Mouse (Mus musculus): Measurements from ENCODE around the gene Tex44. TPM values are rescaled to one million over a fixed set of nuclear protein-coding genes. Genes with fewer than 3 reads are reported as not detected.

Tex44 gene
- polyA plus RNA-seq, 2 experiments from 2014 or later = not detected

DNA sequence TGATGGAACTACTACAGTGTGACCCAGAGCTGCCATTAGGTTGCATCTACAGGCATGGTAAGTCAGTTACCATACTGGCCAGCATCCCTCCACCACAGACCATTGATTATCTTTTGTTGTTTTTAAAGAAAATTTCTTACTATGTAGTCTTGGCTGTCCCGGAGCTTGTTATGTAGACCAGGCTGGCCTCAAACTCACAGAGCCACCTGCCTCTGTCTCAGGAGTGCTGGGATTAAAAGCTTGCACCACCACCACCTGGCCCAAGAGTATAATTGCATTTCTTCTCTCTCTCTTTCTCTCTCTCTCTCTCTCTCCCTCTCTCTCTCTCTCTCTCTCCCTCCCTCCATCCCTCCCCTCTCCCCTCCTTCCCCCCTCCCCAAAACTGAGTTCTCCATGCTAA, 1.8 kb upstream of the Tex44 start:
- no peak for ATAC-seq

DNA sequence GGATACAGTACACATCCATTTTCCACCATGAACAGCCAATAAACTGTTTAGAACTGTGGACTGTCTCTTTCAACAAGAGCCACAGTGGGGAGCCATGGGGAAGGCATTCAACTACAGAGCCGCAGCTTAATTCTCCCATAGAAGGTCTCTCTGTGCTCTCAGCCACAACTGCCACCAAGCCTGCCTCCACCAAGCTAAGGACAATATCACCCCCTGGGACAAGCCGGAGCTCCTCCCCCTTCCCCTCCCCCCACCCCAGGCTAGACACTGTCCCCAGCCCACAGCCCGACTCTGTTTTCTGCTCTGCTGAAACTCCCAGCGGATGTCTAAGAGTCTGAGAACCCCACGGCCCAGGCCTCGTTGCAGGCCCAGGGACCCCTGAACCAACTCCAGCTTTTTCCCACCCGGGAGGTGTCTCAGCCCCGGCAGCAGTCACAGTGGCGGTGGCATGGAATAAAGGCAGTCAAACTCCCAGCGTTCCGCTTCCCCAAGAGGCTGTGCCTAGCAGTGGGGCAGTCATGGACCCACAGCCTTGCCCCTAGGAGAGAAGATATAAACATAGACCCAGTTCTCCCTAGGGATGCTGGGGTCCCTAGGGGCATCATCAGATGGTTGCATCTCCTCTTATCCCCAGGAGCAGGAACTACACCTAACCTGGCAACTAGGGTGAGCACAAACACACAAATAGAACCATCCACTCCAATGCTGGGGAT, 1.1 kb upstream of the Tex44 start:
- ATAC-seq = no peak

DNA sequence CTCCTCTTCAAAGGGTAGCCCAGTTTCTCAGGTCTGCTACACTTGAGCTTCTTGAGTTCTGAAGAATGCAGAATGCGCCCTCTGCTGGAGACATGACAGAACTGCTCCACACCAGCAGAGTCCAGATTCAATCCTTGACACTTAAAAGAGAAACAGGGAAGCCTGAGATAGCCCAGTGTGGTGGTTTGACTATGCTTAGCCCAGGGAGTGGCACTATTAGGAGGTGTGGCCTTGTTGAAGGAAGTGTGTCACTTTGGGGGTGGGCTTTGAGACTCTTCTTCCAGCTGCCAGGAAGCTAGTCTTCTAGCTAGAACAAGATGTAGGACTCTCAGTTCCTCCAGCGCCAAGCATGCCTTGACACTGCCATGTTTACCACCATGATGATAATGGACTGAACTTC, 3.9 kb downstream of the Tex44 start:
- ATAC-seq = peak; percentile 57

DNA sequence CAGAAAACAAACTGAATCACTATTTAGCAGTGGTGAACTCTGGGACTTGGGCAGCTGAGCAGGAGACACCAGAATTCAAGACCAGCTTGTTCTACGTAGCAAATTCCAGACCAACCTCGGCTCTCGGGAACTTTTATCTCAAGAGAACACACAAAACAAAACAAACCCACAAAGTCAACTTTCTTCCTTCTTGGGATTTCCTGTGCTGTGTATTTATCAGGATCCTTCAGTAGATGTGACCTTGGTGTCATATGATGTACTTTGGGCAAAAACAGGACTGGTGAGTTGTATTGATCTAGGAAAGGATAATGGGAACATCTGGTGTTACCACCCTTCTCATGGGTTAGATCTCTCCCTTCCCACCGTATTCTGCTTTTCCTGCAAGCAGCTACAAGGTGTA, 6.6 kb downstream of the Tex44 start:
- no peak for ATAC-seq

DNA sequence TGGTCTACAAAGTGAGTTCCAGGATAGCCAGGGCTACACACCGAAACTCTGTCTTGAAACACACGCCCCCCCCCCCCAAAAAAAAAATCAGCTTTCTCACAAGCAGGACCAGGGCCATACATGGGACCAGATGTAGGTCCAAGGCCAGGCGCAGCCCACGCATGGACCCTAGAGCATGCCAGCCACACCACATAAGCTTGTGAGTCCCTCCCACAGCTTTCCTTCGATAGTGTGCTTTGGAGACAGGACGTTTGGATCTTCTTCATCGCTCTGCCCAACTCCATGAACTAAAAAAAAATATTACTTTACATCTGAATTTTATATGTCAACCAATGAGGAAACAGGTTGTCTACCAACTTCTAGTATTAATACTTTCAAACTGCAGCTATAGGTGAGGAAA, 7.2 kb downstream of the Tex44 start:
- ATAC-seq = no peak

DNA sequence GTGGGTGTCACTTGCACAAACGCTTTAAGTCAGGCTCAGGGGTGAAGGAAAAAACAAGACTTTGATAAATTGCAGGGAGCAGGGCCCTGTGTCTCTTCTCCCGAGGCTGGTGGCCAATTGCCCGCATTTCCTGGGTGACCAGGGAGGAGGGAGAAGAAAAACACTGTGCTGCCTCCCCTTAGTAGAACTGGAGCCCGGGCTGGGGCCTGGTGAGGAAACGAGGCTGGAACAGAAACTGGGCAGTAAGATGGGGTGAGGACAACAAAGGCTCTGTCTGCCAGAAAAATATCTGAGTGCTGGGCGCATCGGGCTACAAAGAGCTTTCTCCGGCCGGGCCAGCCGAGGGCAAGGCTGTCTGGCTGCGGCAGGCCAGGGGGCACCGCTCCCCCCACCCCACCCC, 7.9 kb downstream of the Tex44 start:
- ATAC-seq = peak; percentile 23

DNA sequence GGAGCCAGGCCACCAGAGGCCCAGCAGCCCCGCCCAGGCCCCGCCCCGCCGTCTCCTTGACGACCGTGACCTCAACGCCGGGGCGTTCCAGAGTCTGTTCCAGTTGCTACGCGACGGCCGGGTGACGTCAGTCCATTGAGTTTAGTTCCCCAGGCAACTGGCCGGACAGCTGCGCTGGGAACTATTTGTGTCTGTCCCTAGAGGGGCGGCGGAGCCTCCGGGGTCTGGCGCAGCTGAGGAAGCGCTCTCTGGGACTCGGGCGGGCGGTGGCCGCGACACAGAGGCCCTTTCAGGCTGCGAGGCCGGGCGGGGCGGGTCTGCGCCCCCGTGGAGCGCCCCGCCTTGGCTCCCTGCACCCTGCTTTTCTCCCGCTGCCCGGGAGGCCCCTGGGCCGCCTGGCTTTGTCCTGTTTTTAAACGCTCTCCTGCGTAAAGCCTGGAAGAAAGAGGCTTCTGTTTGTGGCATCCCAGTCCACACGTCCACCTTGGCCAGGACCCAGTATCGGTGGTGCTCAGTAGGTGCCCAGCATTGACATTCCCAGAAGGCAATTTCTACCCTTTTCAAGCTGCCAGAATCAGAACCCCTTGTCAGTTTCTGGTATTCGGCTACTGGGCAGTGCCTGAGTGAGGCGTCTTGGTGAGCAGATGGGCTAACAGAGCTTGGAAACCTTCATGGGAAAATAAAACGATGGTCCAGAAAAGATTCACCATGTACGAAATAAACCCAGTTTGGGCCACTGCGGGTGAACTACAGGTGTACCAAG, 8.5 kb downstream of the Tex44 start:
- peak; percentile 96 for ATAC-seq

DNA sequence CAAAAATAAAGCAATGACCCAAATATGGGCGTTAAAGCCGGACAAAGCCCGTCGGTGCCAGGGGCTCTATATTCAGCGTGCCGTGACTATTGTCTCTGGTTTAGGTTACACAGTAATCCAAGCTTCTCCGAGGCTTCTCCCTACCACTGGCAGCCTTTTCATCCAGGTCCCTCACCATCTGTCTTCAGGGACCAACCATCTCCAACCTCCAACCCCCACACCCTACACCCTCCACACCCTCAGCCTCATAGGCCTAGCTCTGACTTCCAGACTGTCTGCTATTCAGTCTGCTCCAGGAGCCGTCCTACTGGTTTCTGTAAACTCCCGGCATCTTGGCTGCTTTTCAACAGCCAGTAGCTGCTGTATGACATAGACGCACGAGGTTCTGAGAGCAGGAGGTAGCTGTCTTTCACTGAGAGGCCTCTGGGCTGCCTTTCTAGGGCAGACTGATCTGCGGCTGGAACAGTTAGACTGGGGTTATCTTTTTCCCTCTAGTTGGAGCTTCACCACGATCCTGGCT, 9.2 kb downstream of the Tex44 start:
- no peak for ATAC-seq

DNA sequence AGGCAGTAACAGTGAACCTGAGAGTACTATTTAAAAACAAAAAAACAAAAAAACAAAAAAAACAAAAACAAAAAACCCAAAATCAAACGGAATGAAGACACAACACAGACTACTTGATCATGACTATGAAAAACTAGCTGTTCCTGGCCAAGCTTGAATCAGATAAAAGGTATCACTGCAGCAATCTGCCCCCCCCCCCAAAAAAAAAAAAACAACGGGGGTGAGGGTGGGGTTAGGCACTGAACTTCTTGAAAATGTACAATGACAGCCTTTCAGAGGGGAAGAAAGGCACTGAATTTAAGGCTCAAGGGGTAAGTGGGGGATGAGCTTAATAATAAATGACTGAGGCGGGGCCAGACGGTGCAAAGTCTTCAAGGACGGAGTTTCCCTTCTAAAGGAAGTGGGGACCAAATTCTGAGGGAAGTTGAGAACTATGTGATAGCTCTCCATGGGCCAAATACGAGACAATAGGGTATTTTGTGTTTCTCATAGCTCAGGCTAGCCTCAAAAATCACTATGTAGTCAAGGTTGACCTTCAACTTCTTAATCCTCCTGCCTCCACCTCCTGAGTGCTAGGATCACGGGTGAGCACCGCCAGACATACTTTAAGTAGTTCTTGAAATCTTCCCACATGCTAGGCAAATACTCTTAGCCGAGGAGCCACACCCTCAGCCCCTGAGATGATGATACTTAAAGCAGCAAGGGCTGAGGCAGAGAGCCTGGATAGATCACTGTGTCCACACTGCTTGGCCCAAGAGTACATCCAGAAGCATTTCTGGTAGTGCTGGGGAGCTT, 11.3 kb downstream of the Tex44 start:
- no peak for ATAC-seq

DNA sequence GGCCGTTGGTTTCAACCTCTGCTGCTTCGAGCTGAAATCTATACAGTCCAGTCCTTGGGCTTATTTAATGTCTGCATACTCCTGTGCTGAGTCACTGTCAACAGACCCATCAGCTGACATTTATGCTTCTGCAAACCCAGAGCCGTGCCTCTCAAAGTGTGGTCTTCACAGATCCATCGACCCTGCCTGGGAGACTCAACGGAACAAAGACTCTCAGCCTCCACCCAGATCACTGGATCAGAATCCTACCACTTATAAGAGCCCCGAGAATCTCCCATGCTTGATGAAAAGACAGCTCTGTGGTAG, 11.8 kb downstream of the Tex44 start:
- ATAC-seq = no peak

DNA sequence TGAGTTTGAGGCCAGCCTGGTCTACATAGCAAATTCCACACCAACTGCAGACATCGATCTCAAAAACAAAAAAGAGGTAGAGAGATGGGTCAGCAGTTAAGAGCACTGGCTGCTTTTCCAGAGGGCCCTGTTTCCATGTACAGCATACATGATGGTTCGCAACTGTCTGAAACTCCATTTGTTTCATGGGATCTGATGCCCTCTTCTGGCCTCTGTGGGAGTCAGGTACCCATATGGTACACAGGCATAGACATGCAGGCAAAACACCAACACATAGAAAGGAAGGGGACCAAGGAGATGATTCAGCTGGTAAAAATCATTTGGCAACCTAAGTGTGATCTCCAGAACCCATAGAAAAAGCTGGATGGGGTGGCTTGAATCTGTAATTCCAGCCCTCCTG, 12.4 kb downstream of the Tex44 start:
- ATAC-seq = no peak

DNA sequence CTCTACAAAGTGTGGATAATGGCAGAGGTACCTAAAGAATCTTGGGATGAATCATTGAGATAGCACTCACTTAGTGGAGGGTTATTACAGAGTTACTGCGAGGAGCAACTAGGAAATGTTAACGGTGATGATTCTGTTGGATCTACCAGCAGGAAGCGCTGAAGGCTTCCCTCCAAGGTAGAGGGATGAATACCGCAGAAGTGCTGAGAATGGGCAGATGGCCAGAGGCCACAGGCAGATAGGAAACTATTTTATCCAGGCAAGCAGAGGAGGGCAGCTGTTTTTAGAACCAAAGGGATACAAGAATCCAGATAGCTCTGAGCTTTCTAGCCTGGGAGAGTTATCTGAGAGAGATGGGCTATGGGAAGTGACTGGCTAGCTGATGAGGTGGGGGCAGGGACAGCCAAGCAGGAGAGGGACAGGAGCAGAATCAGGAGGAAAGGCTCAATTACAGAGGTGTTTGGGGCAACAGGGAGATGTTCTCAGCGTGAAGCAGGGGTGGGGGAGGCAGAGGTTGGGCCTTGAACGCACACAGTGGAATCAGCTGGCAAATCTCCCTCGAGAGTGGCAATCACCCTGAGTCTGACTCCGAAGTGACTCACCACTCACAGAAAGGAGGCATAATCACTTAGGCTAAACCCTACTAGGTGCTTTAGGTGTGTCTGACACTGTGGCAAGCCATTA, 13.5 kb downstream of the Tex44 start:
- ATAC-seq = no peak

DNA sequence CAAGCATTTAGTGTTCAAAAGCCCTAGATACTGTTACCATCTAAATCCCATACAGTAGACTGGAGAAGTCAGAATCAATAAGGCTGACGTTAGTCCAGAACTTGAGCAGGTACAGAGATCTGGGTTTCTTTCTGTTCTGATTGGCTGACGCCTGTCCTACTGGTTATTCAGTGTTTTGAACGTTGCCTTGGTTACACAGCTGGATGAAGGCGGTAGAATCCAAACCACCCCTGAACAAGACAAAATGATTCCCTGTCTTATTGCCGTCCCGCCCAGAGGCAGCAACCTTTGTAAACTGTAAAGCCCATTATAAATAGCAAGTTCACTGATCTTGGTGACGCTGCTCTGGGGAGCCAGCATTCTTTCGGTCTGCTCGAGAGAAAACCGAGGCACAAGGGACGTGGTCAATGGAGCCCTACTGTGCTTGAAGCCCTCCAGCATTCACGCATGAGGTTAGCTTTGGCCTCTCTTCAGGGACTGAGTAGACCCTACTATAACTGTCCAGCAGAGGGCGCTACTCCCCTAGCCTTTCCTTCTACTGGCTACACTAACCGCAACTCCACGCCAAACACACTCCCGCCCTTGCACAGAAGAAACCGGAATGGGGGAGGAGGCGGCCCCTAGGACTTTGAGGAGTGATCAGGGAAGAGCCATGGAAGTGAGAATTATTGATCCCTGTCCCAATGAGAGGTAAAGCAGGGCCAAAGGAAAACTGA, 14.2 kb downstream of the Tex44 start:
- ATAC-seq = peak; percentile 57

DNA sequence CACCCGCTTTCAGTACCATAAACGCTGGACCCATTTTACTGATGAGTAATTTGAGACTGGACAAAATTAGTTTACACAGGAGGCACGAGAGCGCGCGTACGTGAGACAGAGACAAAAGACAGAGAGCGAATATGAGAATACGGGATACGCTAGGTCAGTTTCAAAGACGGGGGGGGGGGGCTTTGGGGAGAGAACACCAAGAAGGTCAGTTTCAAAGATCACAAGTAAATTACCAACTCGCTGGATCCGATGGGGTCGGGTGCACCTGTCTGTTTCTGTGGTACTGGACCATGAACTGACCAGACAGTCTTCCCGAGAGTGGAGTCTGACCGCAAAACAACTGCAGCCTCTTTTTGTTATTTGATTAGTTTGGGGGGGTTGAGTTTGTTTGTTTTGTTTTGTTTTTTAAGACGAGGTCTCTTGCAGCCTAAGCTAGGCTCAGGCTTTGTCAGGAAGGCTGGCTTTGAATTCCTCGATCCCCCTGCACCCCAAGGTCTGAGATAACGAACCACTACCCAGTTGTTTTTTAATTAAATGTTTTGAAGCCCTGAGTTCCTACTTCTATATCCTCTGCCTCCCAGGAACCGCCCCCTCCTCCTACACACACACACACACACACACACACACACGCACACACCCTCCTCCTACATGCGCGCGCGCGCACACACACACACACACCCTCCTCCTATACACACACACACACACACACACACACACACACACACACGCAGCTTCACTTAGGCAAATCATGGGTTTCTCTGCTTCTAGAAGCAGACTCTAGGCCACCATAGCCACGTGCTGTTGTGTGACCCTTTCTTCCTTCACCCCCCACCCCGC, 15.0 kb downstream of the Tex44 start:
- ATAC-seq = peak; percentile 21

DNA sequence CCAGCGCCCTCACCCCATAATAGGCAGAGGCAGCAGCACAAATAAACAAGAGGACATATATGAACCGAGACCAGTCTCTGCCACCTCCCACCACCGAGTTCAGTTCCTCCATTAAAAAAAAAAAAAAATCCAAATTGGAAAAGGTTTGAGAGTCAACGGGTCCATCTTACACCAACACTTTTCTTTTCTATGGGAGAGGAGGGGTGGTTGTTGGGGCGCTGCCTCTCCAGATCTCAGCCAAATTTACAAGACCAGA, 15.5 kb downstream of the Tex44 start:
- no peak for ATAC-seq

DNA sequence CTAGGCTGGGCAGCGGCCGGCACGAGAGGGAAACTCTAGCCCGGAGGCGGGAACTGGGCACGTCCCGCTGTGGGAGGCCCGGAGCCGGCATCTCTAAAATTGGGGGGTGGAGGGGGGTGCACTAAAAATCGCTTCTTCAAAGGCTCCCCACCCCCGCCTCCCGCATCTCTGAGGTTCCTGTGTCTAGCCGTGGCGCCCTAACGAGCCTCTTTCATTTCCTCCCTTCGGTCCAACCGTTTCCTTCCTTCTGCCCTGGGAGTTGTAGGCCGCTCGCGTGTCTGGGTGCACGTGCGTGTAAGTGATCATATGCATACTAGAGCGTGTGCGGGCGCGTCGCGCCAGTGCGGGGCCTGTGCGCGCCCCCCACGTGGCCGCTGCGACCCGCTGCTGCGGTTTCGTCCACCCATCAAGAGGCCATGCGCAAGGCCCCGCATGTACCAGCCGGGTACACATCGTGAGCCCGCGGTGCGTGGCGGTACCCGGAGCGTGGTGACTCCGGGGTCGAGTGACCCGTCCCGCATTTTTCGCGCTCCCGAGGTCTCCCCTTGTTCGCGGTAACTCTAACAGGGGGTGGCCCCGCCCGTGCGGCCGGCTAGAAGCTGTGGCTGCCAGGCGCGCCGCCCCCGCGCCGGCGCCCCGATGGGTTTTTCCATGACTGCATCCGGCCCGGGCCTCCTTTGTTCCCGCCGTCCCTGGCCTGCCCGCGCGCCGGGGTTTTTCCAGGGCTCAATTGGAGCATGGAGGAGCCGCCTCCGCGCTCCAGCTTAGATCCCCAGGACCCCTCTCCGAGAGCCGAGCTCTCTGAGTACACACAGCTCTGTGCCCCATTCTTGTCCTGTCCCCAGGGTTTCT, 16.1 kb downstream of the Tex44 start:
- peak; percentile 71 for ATAC-seq

DNA sequence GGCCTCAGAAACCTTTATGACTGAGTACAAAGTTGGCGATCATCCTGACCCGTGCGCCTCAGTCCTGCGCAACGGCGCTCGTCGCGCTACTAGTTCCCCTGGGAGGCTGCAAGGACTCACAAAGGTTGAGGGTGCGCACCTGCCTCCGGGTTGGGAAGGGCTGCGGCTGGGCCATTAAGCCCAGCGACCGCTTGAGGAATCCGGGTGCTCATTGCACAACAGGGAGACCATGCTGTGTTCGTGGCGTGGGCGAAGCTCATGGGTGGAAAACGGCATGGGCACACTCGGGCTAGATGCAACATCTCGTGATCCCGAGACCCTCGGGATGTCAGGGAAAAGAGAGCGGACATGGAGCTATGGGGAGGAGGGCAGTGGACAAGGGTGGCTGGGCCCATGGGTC, 16.7 kb downstream of the Tex44 start:
- ATAC-seq = no peak

DNA sequence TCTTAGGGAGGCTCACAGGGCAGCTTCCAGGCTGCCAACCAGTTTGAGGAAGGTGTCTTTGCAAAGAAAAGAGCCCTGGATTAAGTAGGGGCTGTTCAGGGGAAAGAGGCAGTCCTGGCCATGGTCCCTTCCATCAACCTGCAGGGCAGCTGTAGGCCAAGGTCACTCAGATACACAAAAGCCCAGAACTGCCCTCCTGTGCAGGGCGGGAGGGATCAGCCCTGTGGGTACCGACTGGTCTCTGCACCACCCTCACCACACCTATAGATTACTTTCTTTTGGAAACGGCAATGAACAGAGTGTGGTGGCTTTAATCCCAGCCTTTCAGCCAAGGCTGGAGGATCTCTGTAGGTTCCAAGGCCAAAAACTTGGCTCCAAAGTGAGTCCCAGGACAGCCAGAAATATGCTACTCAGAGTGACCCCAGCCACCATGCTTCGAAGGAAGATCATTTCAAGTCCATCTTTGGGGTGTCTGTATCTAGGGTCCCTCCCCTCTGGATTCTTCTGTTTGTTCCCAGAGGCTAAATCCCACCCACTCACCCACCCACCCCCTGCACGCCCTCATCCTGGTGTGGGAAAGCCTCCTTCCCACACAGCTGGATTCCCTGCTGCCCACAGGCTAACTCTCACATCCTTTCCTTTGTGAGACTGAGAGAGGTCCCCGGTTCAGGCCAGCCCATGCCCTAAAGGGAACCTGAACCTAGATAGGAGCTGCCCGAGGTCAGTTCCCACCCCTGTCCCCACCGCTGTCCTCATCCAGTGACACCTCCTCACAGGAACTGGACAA, 17.4 kb downstream of the Tex44 start:
- no peak for ATAC-seq

DNA sequence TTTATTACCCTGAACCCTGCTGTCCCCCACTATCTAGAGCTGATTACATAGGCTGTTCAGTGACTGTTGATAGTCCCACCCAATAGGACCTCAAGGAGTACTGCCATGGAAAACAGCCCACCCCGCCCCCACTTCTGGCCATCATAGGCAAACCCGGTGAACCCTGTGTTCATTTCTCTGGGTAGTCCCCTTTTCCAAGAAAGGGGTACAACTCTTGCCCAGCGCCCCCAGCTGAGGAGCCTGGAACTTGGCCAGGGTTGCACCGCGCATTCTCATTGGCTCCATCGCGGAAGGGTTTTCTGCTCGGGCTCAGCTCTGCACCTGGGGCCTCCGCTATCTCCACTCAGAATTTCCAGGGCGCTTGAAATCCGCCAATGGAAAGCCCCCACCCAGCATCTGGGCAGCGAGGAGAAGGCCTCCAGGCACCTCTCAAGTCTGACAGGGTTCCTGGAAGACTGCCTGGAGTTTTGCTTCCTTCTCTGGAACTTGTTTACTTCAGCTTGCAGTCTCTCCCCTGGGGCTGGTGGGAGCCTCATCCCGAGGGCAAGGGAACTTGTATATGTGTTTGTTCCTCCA, 21.6 kb downstream of the Tex44 start:
- ATAC-seq = no peak
